Mouse (Mus musculus) adrenal gland, postnatal 0 days (tissue): ENCODE measurements around the gene Ctf2. TPM values are rescaled to one million over a fixed set of nuclear protein-coding genes. Genes with fewer than 3 reads are reported as not detected.

Source experiments
- microRNA-seq: library from miRNA; unstranded; fragments of <30 nt; microRNA quantifications from one replicate; pipeline ENCODE4, GENCODE M21; 2016; ENCODE audit warnings: borderline replicate concordance; ENCODE audit not compliant: insufficient number of aligned reads
- polyA plus RNA-seq: library from polyadenylated mRNA; unstranded; fragments of >200 nt; fragmentation: Nextera tagmentation; extraction: Ambion mirVana; gene quantifications from 2 replicates; pipeline ENCODE4 v1.2.1, GENCODE M21; 2015

The Ctf2 gene
- polyA plus RNA-seq = 0.06 and 0.10 TPM in 2 replicates

GRCm38 (mm10) chr7:127732066-127732465 is at the start of gene Ctf2:
Gene Ctf2 (minus strand): TSS chr7:127732166.

GRCm38 (mm10) chr7:127776426-127776825 is 44.5 kb upstream of the Ctf2 start, which contains the start of gene Setd1a:
Gene Setd1a (plus strand): TSS chr7:127776670.

GRCm38 (mm10) chr7:127769651-127770038 is 37.7 kb upstream of the Ctf2 start, which contains the start of gene Orai3:
Gene Orai3 (plus strand): TSS chr7:127769815.

GRCm38 (mm10) chr7:127744366-127745045 is 12.5 kb upstream of the Ctf2 start, which contains the start of gene Fbxl19:
Gene Fbxl19 (plus strand): TSS chr7:127744543.

GRCm38 (mm10) chr7:127712461-127713385 is 19.2 kb downstream of the Ctf2 start, which contains the start of gene Ctf1:
Gene Ctf1 (plus strand): TSS chr7:127712736.

GRCm38 (mm10) chr7:127708207-127709078 is 23.5 kb downstream of the Ctf2 start, which contains the start of gene Bcl7c:
Gene Bcl7c (minus strand): TSS chr7:127708933.

Small RNAs within 50 kb of the gene (microRNA-seq; reads per million reads assigned to microRNA genes)
- gene Mir762 = not detected

Other genes starting within 250 kb of the Ctf2 start
- 23.2 and 30.2 TPM in 2 replicates for gene Srcap, start 220.2 kb downstream of the Ctf2 start, polyA plus RNA-seq
- 6.3 and 8.9 TPM in 2 replicates for gene Gm42715, start 212.6 kb downstream of the Ctf2 start, polyA plus RNA-seq
- 2.2 and 6.3 TPM in 2 replicates for gene Tmem265, start 170.8 kb downstream of the Ctf2 start, polyA plus RNA-seq
- 32.2 and 45.6 TPM in 2 replicates for gene Phkg2, start 158.8 kb downstream of the Ctf2 start, polyA plus RNA-seq
- gene Ccdc189, start 143.6 kb downstream of the Ctf2 start, polyA plus RNA-seq = 8.9 and 15.7 TPM in 2 replicates
- gene Rnf40, start 143.4 kb downstream of the Ctf2 start, polyA plus RNA-seq = 17.1 and 22.9 TPM in 2 replicates
- 4.5 and 5.9 TPM in 2 replicates for gene Zfp629, start 116.4 kb downstream of the Ctf2 start, polyA plus RNA-seq
- 137 and 174 TPM in 2 replicates for gene Bcl7c, start 23.2 kb downstream of the Ctf2 start, polyA plus RNA-seq
- 9.4 and 12.0 TPM in 2 replicates for gene Ctf1, start 19.4 kb downstream of the Ctf2 start, polyA plus RNA-seq
- 1.9 and 2.2 TPM in 2 replicates for gene Fbxl19, start 12.4 kb upstream of the Ctf2 start, polyA plus RNA-seq
- 22.4 and 30.3 TPM in 2 replicates for gene Orai3, start 37.6 kb upstream of the Ctf2 start, polyA plus RNA-seq
- gene Setd1a, start 44.5 kb upstream of the Ctf2 start, polyA plus RNA-seq = 18.0 and 18.3 TPM in 2 replicates
- gene Gm49388, start 53.4 kb upstream of the Ctf2 start, polyA plus RNA-seq = not detected in 2 replicates
- 38.2 and 51.3 TPM in 2 replicates for gene Hsd3b7, start 68.4 kb upstream of the Ctf2 start, polyA plus RNA-seq
- gene Stx4a, start 92.1 kb upstream of the Ctf2 start, polyA plus RNA-seq = 36.1 and 40.7 TPM in 2 replicates
- 4.0 and 5.3 TPM in 2 replicates for gene Stx1b, start 92.4 kb upstream of the Ctf2 start, polyA plus RNA-seq
- 5.1 and 5.5 TPM in 2 replicates for gene Zfp646, start 144.1 kb upstream of the Ctf2 start, polyA plus RNA-seq
- gene Zfp668, start 144.7 kb upstream of the Ctf2 start, polyA plus RNA-seq = 8.6 and 10.2 TPM in 2 replicates
- gene Prss53, start 158.8 kb upstream of the Ctf2 start, polyA plus RNA-seq = 0.72 and 0.84 TPM in 2 replicates
- not detected in 2 replicates for gene Gm21974, start 163.3 kb upstream of the Ctf2 start, polyA plus RNA-seq
- gene Vkorc1, start 163.5 kb upstream of the Ctf2 start, polyA plus RNA-seq = 209 and 232 TPM in 2 replicates
- 87.5 and 128 TPM in 2 replicates for gene Bckdk, start 171.9 kb upstream of the Ctf2 start, polyA plus RNA-seq
- 23.3 and 29.7 TPM in 2 replicates for gene Kat8, start 180.3 kb upstream of the Ctf2 start, polyA plus RNA-seq
- gene Prss8, start 197.9 kb upstream of the Ctf2 start, polyA plus RNA-seq = 1.0 and 2.5 TPM in 2 replicates
- 12.9 and 13.1 TPM in 2 replicates for gene Prss36, start 214.6 kb upstream of the Ctf2 start, polyA plus RNA-seq
- 170 and 234 TPM in 2 replicates for gene Fus, start 235.3 kb upstream of the Ctf2 start, polyA plus RNA-seq